Mouse (Mus musculus) MEL-GATA-1-ER (cell line): Measurements from ENCODE around the gene Bank1.

Experiments used
- DNase-seq: peaks from one replicate; pipeline ENCODE4 v3.0.0-alpha.2; 2012; ENCODE audit warnings: low read depth; ENCODE audit errors: extremely low read depth

Bank1 gene

DNA sequence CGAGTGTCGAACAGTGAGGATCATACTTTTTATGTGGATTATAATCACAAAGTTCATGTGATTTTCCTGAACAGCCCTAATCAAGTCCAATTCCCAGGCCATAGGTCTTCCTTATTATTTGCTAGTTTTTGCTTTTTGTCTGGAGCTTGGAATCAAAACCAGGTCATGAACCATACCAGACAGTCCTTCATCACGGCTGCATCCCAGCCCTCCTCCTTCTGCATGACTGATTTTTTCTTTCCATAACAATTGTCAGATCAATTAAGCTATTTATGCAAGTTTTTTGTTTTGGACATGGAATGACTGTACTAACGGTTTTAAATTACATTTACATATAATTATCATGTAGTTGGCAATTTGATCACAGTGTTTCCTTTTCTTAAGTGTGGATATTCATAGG is 315.2 kb downstream of the Bank1 start:
- no peak for DNase-seq

DNA sequence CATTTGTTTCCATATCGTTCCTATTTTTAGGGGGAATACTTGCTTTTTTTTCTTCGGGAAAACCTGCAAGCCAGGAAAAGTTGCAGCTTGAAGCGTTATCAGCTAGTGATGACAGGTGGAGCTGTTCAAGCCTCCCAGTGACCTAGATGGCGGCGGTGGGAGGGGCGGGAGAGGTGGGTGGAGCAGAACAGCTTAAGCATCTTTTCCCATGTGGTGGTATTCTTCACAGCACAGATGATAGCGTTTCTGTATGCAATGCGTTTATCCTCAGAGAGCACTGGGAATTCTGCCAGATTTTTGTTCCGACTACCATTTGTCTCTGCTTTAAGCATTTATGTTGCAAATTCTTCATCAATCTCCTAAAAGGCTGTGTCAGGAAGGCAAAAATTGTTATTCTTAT is 318.0 kb downstream of the Bank1 start:
- no peak for DNase-seq

DNA sequence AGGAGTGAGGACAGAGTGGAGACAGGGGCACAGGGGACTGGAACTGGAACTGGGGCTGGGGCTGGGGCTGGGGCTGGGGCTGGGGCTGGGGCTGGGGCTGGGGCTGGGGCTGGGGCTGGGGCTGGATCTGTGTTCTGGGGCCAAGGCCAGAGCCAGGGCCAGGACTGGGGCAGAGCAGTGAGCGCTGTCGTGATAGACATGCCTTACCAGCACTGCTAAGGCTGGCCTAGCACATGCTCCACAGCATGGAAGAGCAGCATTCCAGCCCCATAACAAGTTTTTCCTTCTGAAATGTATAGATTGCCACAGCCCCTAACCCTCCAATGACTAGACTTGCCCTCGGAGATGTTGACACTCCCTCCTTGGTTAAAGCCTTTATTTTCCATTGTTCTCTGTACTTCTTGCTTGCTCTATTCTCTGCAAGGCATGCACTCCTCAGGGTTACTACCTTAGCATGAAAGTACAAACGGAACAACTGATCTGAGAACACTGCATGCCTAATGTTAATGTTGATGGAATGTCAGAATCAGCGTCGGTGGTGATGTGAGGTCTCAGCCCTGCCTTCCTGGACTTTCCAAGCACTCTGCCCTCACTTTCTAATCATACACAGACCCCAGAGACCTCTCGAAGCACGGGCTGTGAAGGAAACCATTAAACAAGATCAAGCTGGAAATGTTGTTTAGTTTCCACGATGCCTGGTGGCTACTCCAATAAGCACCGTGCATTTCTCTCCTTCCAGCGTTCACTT is 318.6 kb downstream of the Bank1 start:
- no peak for DNase-seq
